Mouse (Mus musculus) small intestine, adult 2 months (tissue): Measurements from ENCODE around the gene E2f3.

Experiments
- CTCF ChIP-seq: fragments of 200-500 bp; IDR thresholded peaks from 2 replicates; pipeline ENCODE4 v1.5.1; 2012; ENCODE audit warnings: low read depth, mild to moderate bottlenecking, control low read depth, inconsistent platforms, low read length, moderate library complexity, mixed read lengths; ENCODE audit not compliant: insufficient replicate concordance, insufficient read length; ENCODE audit errors: extremely low read depth
- POLR2A ChIP-seq: fragments of 200-500 bp; IDR thresholded peaks from 2 replicates; pipeline ENCODE4 v1.6.1; 2012; ENCODE audit warnings: low read depth, mild to moderate bottlenecking, control low read depth, inconsistent platforms, low read length, moderate library complexity

GRCm38 (mm10) chr13:29970333-29970732, 15.5 kb downstream of the E2f3 start:
- TF ChIP-seq POLR2A = no peak
- TF ChIP-seq CTCF = no peak
